Mouse (Mus musculus) c-Kit-positive CD71-negative TER-119-negative erythroid progenitor cells, embryonic 14.5 days (primary cell): ENCODE data around the gene Stpg3.
"Not testable (repeated sequence)": the region's sequence is repeated elsewhere in the genome, so short reads cannot be mapped to it uniquely, and the experiment has no call there.

ENCODE experiments used
- DNase-seq: peaks from one replicate; pipeline ENCODE4 v3.0.0-alpha.2; 2013; ENCODE audit warnings: low read depth

Gene Stpg3

DNA sequence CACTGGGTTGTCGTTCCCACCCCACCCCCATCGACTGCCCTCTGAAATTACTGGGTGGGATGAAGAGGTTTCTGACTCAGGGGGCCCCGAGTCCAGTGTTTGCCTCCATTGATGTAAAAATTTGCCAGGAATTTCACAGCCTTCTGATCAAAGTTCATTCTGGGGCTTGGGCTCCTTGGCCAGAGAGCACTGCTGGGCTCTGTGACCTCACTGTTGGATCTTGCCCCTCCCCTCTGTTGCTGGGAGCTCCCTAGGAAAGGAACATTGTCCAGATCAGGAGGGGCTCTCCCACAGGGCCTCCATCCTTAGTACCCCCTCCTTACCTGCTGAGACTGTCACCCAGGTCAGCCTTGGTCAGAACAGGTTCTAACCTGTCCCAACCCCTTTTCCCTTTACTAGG lies at the start of gene Stpg3:
Stpg3 (minus strand) TSS at position 194 of the 400 bp plus-strand sequence.
- no peak for DNase-seq

DNA sequence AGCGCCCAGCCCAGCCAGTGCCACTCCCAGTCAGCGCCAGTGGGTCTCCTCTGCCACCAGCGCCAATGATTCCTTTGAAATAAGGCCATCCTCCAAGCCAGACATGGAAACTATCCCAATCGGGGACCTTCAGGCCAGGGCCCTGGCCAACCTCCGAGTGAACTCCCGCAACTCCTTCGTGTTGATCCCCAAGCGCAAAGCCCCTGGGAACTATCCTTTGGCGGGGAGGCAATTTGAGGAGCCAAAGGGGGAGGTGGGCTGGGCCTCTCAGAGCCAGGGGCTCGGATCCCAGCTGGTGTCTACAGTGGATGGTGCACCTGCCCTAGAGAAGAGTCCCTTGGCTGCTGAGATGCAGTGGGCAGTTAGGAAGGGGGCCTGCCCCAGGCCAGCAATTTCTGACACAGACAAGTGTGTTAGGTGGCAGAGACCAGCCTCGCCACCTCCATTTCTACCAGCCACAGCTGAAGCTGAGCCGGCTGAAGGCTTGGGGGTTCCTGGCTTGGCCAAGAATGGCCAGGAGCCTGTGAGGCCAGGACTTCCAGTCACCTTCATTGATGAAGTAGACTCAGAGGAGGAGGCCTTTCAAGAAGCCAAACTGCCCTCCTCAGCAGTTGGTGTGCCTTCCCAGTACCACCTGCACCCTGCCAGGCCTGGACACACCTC lies 49.3 kb upstream of the Stpg3 start:
- DNase-seq = no peak

DNA sequence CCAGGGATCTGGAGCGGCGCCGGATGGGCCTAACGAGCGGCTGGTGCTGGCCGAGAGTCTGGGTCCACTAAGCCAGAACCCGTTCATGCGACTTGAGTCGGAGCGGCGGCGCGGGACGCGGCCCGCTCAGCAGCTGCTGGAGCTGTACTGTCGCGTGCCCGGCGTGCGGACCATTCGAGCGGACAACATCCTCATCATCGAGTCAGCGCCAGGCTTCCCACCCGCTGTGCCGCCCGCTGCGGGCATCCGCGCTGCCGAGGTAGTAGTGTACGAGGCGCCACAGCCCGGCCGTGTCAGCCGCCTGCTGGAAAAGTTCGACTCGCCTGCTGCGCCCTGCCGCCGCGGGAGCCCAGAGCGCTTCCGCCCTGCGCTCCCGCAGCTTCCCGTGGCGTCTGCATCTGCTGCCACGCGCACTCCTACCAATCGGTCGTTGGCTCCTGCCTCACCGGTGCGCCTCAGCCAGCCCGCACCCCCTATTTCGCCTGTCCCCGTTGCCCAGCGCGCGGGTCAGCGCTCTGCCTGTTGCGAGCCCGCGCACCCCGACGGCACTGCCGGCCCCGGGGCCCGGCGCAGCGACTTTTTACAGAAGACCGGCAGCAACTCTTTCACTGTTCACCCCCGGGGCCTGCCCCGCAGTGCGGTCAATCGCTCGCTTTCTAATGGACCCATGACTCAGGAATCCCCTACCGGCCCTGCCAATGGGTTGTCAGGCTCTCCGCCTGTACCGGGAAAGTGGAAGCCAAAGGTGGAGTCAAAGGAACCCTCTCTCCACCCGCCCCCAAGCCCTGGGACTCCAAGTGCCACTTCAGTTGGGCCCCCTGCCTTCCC lies 48.6 kb upstream of the Stpg3 start:
- DNase-seq = no peak

DNA sequence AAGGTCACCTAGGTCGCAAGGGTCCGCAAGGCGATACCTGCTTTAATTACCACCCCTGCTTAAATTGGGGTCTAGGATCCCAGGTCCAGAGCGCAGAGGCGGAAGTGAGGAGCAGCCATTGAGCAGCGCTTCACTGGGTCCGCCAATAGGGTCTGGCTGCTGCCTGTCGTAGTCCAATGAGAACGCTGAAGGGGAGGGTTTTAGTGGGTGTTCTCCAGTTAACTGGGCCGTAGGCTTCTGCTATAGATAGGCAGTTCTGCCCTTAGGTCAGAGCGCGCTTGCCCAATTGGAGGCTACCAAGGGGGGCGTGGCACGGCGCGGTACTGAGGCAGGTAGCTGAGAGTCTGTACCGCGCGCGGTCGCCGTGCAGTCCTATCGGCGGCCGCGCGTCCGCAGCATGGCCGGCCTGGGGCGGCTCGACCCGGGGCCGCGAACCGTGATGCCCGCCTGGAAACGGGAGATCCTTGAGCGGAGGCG lies 47.9 kb upstream of the Stpg3 start, which contains the start of gene Tprn:
Tprn (plus strand) TSS at position 328 of the 477 bp plus-strand sequence.
- peak; percentile 89 for DNase-seq

DNA sequence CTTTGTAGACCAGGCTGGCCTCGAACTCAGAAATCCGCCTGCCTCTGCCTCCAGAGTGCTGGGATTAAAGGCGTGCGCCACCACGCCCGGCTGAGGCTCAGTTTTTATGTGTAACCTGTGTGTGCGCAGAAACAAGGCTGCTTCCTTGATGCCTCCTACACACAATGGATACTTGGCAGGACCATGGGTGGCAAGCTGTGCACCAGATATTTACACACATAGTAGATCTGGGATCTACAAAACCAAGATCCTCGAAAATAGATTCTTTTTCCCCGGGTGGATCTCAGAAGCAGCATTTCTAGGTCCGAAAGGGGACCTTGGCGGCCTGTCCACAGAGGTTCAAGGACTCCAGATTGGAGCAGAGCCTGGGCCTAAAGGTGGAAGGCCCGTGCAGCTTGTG lies 47.4 kb upstream of the Stpg3 start:
- DNase-seq = no peak

DNA sequence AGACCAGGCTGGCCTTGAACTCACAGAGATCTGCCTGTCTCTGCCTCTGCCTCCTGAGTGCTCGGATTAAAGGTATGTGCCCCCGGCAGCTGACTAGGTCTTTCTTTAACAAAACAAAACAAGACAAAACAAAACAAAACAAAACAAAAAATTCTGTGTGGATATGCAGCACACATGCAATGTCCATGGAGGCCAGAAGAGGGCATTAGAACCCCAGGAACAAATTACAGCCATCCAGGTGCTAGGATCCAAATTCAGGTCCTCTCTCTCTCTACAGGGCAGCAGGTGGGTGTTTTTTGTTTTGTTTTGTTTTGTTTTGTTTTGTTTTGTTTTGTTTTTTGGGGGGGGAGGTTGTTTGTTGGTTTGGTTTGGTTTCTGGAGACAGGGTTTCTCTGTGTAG lies 44.5 kb upstream of the Stpg3 start:
- no peak for DNase-seq

DNA sequence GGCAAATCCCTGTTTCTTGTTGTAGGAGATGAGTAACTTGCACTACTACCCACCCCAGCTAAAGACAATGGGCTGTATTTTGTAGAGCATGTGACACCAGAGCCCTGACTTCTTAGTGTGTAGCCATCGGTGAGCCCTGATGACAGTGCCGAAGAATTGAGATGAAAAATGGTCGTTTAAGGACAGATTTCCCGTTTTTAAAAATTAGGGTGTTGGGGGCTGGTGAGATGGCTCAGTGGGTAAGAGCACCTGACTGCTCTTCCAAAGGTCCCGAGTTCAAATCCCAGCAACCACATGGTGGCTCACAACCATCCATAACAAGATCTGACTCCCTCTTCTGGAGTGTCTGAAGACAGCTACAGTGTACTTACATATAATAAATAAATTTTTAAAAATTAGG lies 42.8 kb upstream of the Stpg3 start:
- not testable (repeated sequence) for DNase-seq

DNA sequence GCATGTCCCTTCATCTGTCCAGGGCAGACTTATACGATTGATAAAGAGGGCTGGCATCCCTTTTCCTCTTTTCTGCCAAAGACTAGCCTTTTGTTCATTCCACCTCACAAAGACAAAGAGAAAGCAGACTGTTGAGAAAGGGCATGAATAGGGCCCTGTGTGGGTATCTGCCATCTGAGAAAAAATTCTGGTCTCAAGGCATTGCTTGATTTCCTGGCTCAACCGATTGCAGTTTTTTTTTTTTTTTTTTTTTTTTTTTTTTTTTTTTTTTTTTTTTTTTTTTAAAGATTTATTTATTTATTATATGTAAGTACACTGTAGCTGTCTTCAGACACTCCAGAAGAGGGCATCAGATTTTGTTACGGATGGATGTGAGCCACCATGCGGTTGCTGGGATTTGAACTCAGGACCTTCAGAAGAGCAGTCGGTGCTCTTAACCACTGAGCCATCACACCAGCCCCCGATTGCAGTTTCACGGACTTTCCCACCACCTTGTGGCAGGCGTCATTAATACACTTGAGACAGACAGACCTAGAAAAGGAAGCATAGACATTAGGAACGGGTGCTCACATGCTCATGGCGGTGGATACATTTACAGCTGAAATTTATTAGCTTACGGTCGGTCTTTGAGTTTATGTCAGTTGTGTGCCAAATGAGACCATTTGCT lies 42.1 kb upstream of the Stpg3 start:
- peak; percentile 78 for DNase-seq

DNA sequence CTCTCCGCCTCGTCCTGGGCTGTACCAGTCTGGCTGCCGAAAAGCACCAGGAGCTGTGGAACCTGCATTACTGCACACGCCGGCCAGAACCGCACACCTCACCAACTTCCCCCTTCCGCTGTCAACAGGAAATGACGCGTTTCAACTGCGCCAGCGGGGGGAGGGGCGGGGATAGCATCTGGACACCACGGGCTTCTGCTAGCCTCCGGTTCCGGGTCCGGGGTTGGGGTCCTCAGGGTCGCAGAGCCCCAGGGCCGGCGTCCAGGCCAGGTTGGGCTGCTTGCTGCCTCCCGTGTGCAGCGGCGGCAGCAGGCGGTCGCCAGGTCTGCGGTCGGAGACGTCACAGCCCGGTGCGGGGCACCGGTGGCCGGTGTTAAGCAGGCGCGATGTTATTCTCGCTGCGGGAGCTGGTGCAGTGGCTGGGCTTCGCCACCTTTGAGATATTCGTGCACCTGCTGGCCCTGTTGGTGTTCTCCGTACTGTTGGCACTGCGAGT lies 40.9 kb upstream of the Stpg3 start, which contains the start of gene Tmem203:
Tmem203 (plus strand) TSS at position 156 of the 496 bp plus-strand sequence.
- DNase-seq = peak; percentile 87

DNA sequence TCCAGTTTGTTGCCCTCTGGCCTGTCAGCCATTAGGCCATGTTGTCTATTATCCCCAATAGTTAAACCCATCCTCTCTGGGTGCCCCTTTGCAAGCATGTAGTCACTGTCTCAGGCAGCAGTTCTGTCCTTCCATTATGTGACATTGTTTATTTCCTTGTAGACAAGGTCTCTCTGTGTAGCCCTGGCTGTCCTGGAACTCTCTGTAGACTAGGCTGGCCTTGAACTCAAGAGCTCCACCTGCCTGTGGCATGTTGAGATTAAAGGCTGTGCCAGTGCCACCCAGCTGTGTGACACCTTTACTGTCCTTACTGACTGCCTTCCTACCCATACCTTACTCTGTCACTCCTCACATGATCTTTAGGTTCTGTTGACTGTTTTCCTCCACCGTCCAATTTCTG lies 37.9 kb upstream of the Stpg3 start:
- no peak for DNase-seq

DNA sequence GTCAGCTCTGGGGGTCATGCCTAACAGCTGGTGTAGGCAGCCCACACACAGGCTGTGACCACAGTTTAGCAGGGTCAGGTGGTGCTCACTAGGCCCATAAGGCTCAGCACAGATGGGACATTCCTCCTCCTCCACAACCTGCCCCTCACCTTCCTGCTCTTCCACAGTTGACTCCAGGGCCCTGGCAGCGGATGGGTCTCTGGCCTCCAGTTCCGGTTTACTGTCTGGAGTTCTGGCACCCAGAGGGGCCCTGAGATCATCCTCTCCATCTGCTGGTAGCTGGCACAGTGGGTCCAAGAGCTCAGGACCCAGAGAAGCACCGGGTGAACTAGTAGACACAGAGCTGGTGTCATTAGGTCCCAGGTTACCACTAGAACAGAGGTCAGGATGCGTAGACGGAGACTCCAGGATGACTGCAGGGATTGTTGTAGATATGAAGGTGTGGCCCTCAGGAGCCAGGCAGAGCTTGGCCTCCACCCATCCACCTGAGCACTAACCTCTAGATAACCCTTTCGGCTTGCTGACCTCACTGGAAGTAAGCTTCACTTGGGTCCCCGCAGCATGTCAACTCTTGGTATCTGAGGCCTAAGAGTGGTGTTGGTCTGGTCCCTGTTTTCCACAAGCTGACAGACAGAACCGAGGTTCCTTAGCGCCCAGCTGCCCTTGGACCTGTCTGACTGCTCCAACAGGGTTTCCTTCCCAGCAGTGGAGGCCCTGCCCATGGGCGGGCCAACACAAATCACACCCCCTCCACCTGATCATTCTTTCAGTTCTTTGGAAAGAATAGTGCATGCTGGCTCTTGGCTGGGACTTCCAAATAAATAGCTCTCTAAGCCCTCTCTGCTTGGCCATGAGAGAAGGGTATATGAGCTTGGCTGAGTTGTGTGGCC lies 32.0 kb upstream of the Stpg3 start, which contains the start of gene AL732309.1:
AL732309.1 (minus strand) TSS at position 681 of the 890 bp plus-strand sequence.
- no peak for DNase-seq

DNA sequence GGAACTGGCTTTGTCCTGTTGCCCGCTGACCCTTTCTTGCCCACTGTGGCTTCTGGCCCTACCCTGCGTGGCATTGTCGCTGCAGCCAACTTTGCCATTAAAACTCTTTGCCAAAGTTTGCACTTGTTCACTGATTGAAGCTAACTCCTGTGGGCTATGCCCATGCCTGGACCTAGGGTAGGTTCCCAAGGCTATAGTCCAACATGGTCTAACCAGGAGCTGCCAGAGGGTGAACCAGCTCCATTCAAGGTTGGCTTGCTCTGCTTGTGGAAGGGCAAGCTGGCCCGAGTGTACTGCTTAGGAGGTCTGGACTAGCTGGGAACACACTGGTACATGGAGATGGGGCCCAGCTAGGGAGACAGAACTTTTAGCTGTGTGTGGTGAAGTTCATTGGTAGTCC lies 29.7 kb upstream of the Stpg3 start:
- DNase-seq = no peak

DNA sequence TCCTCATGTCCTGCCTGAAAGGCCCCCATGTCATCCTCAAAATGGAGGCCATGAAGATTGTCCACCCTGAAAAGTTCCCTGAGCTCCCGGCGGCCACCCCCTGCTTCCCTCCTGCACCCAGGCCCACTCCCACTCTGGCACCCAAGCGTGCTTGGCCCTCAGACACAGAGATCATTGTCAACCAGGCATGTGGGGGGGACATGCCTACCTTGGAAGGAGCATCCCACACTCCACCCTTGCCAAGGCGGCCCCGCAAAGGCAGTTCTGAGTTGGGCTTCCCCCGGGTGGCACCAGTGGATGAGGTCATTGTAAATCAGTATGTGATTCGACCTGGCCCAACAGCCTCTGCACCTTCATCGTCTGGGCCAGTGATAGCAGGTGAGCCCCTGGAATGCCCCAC lies 28.9 kb upstream of the Stpg3 start:
- DNase-seq = no peak

DNA sequence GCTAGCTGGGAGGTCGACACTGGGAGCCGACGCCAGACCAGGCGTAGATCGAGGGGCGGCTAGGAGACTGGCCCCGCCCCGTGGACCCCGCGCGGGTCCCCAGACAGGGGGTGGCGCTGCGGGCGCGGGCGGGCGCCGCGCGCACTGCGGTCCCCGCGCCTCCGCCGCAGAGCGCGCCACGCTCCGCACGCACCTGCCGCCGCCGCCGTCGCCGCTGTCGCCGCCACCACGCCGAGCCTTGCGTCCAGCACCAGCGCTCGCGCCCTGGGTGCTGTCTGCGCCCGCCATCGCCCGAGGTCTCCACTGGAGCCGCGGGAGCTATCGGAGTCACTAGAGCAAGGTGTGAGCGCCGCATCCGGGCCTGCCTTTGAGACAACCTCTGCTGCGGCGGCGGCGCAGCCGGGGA lies 27.7 kb upstream of the Stpg3 start, which contains the start of the genes Rnf208 and Cysrt1:
Rnf208 (plus strand) TSS at position 155 of the 406 bp plus-strand sequence.
Cysrt1 (minus strand) TSS at position 352 of the 406 bp plus-strand sequence.
- DNase-seq = no peak

DNA sequence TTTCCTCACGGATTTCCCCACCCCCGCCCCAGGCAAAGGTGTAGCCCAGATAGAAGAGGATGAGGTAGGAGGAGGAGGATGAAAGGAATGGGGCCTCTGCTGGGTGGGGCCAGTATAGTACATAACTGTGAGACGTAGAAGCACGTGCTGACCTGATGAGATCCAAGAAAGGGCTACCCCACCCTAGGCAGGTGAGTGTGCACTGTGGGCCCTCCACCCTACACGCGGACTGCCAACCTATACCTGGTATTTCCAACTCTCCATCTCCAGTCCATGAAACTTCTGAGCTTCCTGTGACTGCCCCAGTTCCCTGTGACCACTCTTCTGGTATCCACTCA lies 27.0 kb upstream of the Stpg3 start:
- no peak for DNase-seq

DNA sequence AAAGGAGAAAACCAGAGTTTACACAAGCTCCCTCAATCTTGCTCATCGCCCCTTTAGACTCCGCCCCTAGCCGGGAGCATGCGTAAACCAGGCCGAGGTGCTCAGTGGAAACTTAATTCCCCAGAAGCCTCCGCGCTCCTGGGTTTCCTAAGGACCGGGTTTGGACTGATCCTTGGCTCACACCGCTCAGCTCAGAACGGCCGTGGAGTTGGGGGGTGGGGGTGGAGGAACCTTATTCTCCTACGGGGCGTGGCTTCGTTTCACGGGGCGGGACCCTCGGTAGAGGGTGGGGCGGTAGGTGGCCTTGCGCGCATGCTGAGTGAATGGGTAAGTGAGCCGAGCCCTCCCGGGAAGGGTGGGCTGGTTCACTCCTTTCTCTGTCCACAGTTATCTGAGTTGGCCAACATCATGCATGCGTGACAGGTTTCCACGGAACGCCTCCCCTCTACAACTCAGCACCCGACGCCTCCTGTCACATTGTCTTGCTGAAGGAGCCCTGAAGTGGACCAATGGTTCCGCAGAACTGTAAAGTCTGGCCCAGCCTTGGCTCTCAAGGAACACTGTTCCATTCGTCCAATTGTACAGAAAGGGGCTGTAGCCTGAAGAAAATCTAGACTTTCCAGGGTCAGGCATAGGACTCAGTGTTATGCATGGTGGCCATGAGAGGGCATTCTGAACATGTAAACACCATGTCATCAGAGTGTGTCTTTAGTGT lies 26.4 kb upstream of the Stpg3 start:
- no peak for DNase-seq

DNA sequence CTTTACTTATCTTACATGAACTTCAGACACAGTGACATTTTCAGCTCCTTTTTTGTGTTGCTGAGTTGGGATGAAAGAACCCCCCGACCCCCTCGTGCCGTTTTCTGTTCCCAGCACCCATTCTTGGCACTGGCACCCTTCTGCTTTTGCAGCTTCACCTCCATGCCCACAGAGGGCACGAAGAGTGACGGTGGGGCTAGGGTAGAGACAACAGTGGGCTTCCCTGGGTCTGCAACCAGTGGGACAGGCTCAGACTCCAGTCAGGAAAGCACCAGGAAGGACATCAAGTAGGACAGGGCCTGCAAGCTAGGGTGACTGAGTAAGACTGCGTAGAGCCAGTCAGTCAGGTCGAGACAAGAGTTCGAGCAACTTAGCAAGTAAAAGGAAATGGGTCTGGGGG lies 25.9 kb upstream of the Stpg3 start:
- no peak for DNase-seq

DNA sequence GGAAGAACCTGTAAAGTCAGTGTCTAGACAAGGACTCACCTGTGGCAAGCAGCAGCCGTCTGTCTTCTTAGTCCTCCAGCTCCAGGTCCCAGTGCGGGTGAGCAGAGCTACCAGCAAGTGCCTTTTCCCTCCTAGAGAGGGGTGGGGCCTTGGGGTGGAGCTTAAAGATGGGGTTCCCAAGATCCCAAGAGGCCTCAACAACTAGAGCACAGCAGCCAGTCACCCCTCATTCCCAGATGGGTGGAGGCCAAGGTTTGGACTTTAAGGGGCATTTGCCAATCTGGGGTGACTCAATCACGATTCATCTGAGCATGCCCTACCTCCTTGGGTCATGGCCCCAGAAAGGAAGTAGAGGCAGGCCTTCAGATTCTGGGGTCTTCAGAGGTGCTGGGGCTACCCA lies 25.3 kb upstream of the Stpg3 start:
- DNase-seq = no peak

DNA sequence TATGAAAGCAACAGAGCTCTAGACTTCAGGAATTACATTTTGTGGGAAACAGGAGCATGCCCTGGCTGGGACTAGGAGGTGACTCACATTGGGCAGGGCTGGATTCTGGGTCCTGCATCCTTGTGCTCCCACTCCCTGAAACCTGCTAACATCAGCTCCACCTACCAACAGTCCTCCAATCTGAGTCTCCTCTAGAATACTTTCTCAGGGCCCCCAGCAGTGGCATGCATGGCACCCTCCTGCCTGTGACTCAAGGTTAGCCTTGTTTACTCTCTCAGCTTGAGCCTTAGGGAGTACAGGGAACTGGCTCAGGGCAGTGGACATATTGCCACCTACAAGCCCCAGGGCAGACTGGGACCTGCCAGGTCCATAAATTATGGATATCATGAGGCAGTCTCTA lies 23.7 kb upstream of the Stpg3 start:
- DNase-seq = no peak

DNA sequence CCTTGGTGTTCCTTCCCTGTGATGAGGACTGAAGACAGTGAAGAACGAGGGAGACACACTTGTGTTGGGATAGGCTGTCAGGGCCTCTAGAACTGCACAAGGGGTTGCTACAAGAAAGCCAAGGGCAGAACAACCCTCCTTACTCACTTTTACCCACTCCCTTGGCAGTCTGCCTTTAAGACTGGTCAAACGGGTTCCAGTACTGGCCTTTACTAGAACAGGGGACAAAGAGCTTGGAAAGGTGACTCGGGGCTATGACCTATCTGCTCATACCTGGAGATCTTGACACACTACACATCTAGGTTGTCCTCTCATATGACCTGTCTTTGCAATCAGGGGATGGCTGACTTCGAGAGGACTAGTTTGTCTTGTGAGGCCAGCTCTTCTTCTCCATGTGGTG lies 23.1 kb upstream of the Stpg3 start:
- no peak for DNase-seq

DNA sequence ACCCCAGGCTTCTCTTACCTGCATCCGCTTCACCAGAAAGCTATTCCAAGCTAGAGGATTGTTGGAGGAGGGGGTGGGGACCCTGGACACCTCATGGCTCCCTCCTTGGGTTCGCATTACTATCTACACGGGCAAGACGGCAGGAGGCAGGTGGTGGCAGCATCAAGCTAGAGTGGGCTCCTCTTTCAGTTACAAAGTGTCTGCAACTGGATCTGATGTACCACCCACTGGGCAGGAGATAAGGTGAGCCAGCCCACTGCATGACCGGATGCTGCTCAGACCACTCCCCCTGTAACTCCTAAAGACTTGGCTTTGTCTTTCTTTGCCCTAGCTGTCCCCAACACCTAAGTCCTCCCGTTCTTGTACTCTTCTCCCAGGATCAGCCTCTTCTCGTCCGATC lies 22.2 kb upstream of the Stpg3 start, which contains the start of gene Rnf224:
Rnf224 (minus strand) TSS at position 174 of the 400 bp plus-strand sequence.
- DNase-seq = no peak
